Mouse (Mus musculus) stomach, postnatal 0 days (tissue): Measurements from ENCODE around the gene Ccdc97. TPM values are rescaled to one million over a fixed set of nuclear protein-coding genes. Genes with fewer than 3 reads are reported as not detected.

Experiments used
- ATAC-seq: fragments of 200-750 bp; cut with Nextera tagmentation; 2 replicates; pipeline ENCODE4 v1.8.0; 2017; ENCODE audit not compliant: low FRiP score, low TSS enrichment
- DNase-seq: peaks from one replicate; pipeline ENCODE4 v3.0.0-alpha.2; 2016; ENCODE audit warnings: low spot score
- H3K27ac ChIP-seq: fragments of 300-500 bp; sonication (generic); replicated peaks from 2 replicates; pipeline ENCODE4 v1.5.1; 2014; ENCODE audit warnings: mild to moderate bottlenecking, control low read depth
- H3K27me3 ChIP-seq: fragments of 300-500 bp; sonication (generic); 2 replicates; pipeline ENCODE4 v1.6.1; 2014; ENCODE audit warnings: low read length; ENCODE audit not compliant: control insufficient read depth, insufficient read depth
- H3K36me3 ChIP-seq: fragments of 300-500 bp; sonication (generic); 2 replicates; pipeline ENCODE4 v1.6.1; 2014; ENCODE audit warnings: low read length, mixed read lengths; ENCODE audit not compliant: control insufficient read depth, insufficient read depth
- H3K4me1 ChIP-seq: fragments of 300-500 bp; sonication (generic); replicated peaks from 2 replicates; pipeline ENCODE4 v1.6.1; 2014; ENCODE audit warnings: antibody characterized with exemption; ENCODE audit not compliant: control insufficient read depth, insufficient read depth
- H3K4me2 ChIP-seq: fragments of 300-500 bp; sonication (generic); replicated peaks from 2 replicates; pipeline ENCODE4 v1.6.1; 2014; ENCODE audit warnings: low read depth, mild to moderate bottlenecking, control low read depth, moderate library complexity
- H3K4me3 ChIP-seq: fragments of 300-500 bp; sonication (generic); 2 replicates; pipeline ENCODE4 v1.5.1; 2014; ENCODE audit warnings: low read depth, low read length, control low read depth
- H3K9ac ChIP-seq: fragments of 300-500 bp; sonication (generic); 2 replicates; pipeline ENCODE4 v1.6.1; 2014; ENCODE audit warnings: mild to moderate bottlenecking, low read length, control low read depth, mixed read lengths
- H3K9me3 ChIP-seq: fragments of 300-500 bp; sonication (generic); 2 replicates; pipeline ENCODE4 v1.6.1; 2016; ENCODE audit warnings: low read length; ENCODE audit not compliant: control insufficient read depth
- CTCF ChIP-seq: IDR thresholded peaks from 2 replicates; pipeline ENCODE4 v1.5.1; 2016; ENCODE audit warnings: antibody characterized with exemption, low read depth, mild to moderate bottlenecking, moderate library complexity
- EP300 ChIP-seq: optimal IDR thresholded peaks from 2 replicates; pipeline ENCODE3; 2016; ENCODE audit warnings: antibody characterized with exemption
- WGBS: fragments of 180-500 bp; shearing (Covaris S2); extraction: QIAGEN DNeasy Blood & Tissue Kit; methylation state at CpG from one replicate; pipeline ENCODE4 v1.1.7; 2014; 5-methylcytosine and 5-hydroxymethylcytosine counted together
- polyA plus RNA-seq: library from polyadenylated mRNA; unstranded; fragments of >200 nt; fragmentation: Nextera tagmentation; extraction: Ambion mirVana; gene quantifications from 2 replicates; pipeline ENCODE4 v1.2.1, GENCODE M21; 2015

Gene Ccdc97
- polyA plus RNA-seq, 1 experiment from 2014 or later, result 7.9 TPM

DNA sequence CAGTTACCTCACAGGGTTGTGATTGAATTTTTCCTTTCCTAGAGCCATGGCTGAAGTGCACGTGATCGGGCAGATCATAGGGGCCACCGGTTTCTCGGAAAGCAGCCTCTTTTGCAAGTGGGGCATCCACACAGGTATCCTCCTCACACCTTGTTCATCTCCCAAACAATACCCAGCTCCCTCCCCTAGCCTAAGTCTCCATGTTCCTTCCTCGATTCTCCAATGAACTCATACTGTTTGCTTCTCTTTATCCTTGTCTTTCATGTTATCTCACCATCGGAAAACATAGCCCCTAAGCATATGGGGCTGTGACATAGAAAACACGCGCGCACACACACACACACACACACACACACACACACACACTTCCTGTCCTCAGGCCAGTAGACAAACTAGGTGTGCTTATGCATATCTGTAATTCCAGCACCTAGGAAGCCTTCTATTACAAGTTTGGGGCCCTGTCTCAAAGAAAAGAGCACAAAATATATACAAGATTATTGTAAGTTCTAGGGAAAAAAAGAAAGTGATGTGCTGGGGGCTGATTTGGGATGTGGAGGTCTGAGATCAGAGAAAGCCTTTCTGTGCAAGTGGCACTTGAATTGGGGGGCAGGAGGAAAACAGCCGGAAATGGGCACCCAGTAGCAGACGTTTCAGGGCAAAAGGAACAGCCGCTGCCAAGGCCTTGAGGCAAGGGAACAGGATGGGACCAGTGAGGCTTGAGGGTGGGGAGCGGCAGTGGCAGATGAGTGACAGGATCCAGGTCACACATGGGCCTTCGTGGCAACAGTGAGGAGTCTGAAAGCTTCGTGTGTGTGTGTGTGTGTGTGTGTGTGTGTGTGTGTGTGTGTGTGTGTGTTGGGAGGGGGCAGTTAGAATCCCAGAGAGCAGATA, 37.3 kb downstream of the Ccdc97 start:
- H3K36me3 ChIP-seq, result no peaks in the 10 kb centered on the region
- DNase-seq, result no peak
- no peaks in the 10 kb centered on the region for H3K27me3 ChIP-seq
- H3K9ac ChIP-seq, result no peak overlapping the region
- H3K9me3 ChIP-seq, result no peaks in the 10 kb centered on the region
- 55% methylated on average over 14 of the region's 15 CpGs for WGBS
- H3K4me3 ChIP-seq, result peak overlapping the region; percentile 60
- no peak for ATAC-seq
- peak overlapping the region; percentile 60 for H3K4me2 ChIP-seq
- no peak overlapping the region for H3K27ac ChIP-seq
- H3K4me1 ChIP-seq, result peaks cover 3% of the 10 kb centered on the region; the same call in 1 of the 2 replicates
- TF ChIP-seq EP300 (no peak), CTCF (no peak)

DNA sequence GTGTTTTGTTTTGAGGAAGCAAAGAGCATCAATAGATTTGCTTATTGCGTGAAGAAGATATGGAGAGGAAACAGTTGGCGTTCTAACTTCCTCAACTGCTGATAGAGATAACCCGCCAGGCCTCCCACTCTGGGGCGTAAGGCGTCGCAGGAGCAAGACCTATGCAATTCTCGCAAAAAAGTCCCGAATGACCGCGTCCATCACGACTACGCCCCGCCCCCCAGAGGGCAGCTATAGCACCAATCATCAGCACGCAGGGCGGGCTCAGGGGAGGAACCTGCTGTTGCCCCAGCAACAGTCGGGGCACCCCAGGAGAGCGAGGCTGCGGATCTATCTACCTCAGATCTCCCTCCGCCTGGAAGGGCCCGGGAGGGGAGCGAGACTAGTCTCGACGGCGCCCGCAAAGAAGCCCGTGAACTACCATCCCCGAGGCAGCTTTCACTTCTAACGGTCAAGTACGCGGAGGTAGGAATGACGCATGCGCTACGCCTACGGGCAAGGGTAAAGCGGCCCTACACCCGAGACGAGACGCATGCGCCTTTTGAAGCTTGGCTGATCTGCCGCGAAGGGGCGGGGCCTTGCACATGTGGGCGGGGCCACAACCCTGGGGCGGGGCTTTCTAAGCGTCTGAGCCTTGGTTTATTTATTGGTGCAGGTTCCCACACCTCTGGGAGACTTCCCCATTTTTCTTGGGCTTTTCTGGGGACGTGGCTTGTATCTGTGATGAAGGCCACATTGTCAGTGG, 38.2 kb downstream of the Ccdc97 start, which contains the start of gene B9d2:
B9d2 (plus strand) TSS at position 267 of the 745 bp plus-strand sequence.
- H3K27ac ChIP-seq, result peak within 1 kb of the TSS; percentile 83
- no peaks in the 10 kb centered on the region for H3K9me3 ChIP-seq
- peak; percentile 96 for ATAC-seq
- peak within 1 kb of the TSS; percentile 60 for H3K4me2 ChIP-seq
- peak within 1 kb of the TSS; percentile 41; the same call in 1 of the 2 replicates for H3K9ac ChIP-seq
- H3K4me3 ChIP-seq, result peak within 1 kb of the TSS; percentile 60
- H3K4me1 ChIP-seq, result peaks cover 3% of the 10 kb centered on the region; the same call in 1 of the 2 replicates
- no peaks in the 10 kb centered on the region for H3K36me3 ChIP-seq
- under 1% methylated on average over 46 of the region's 46 CpGs for WGBS
- TF ChIP-seq CTCF (peak; percentile 13; the same call in 1 of the 2 replicates), EP300 (no peak)
- no peaks in the 10 kb centered on the region for H3K27me3 ChIP-seq
- peak; percentile 96 for DNase-seq

DNA sequence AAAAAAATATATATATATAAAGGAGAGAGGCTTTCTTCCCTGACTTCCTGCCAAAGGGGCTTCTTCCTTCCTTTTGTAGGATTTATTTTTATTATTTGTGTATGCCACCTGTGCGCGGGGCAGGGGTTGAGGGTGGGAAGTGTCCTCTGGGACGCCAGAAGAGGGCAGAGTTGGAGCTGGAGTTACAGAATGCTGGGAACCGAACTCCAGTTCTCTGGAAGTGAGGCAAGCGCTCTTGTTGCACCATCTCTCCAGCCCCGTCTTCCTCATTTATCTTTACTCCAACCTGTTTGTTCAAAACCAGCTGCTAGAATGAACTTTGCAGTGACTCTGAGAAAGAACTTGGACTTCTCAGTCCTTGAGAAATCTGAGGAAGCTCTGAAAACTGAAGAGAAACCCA, 38.9 kb downstream of the Ccdc97 start:
- DNase-seq, result no peak
- 4% methylated on average over 6 of the region's 6 CpGs for WGBS

DNA sequence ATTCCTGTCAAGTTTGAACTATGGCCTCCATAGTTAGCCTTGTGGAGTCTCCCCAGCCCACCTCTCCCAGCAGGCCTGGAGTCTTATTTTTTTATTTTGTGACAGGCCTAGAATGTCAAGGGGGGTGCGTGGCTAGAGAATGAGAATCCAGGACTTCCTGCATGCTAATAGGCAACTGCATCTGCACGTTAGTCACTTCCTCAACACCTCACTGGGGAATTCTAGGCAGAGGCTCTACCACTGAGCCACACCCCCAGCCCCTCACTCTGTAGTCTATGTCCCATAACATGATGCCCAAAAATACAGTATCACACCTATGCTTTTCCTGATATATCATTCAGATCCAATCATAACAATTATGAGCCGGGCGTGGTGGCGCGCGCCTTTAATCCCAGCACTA, 41.9 kb downstream of the Ccdc97 start:
- Histone ChIP-seq H3K27me3 (no peaks in the 10 kb centered on the region), H3K9ac (no peak overlapping the region), H3K36me3 (no peaks in the 10 kb centered on the region), H3K9me3 (no peaks in the 10 kb centered on the region), H3K4me2 (no peak overlapping the region), H3K4me3 (no peak overlapping the region), H3K27ac (no peak overlapping the region), H3K4me1 (peaks cover 6% of the 10 kb centered on the region; the same call in 1 of the 2 replicates)
- DNase-seq (no peak), ATAC-seq (no peak)
- 94% methylated on average over 7 of the region's 7 CpGs for WGBS
- TF ChIP-seq EP300, result no peak
- no peak for TF ChIP-seq CTCF

More for the DNA sequence above, 38.9 kb downstream of the Ccdc97 start:
- Histone ChIP-seq H3K9me3 (no peaks in the 10 kb centered on the region), H3K27me3 (no peaks in the 10 kb centered on the region), H3K4me2 (peak overlapping the region; percentile 60), H3K4me3 (peak overlapping the region; percentile 60), H3K9ac (no peak overlapping the region), H3K4me1 (peaks cover 6% of the 10 kb centered on the region; the same call in 1 of the 2 replicates), H3K36me3 (no peaks in the 10 kb centered on the region), H3K27ac (peak overlapping the region; percentile 83; the same call in 1 of the 2 replicates)
- ATAC-seq, result no peak
- TF ChIP-seq CTCF (peak; percentile 50), EP300 (no peak)

DNA sequence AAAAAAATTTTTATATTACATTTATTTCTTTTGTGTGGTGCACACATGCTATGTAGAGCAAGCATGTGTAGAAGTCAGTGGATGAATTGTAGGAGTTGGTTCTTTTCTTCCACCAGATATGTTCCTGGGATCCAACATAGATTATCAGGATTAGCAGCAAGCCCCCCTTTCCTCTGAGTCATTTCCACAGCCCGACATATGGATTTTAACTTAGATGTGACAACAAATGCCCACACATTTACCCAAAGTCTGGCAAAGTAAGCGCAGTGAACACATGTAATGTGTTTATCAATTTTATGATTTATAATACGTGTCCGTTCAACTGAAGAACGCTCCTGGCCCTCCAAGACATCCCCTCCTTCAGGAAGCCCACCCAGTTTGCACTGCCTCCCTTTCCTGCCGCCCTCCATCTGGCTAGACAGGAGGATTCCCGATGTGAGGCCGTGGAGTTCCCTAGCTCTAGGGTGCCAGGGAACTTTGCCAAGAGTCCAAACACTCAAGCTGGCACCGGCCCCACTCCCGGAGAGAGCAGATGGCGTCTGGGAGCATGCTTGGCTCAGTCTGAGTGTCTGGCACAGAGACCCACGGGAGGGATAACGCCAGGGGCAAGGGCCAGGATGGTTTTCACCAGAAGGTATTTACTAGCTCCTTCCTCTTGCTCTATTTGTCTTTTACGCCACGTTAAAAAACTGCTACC, 42.7 kb downstream of the Ccdc97 start:
- Histone ChIP-seq H3K4me1 (peaks cover 5% of the 10 kb centered on the region; the same call in 1 of the 2 replicates), H3K4me3 (no peak overlapping the region), H3K27ac (no peak overlapping the region), H3K27me3 (no peaks in the 10 kb centered on the region), H3K9ac (no peak overlapping the region), H3K4me2 (no peak overlapping the region), H3K36me3 (no peaks in the 10 kb centered on the region), H3K9me3 (no peaks in the 10 kb centered on the region)
- TF ChIP-seq CTCF (no peak), EP300 (no peak)
- DNase-seq (peak; percentile 69), ATAC-seq (no peak)
- whole genome bisulfite sequencing, result 23% methylated on average over 15 of the region's 15 CpGs
